Mouse (Mus musculus) midbrain, postnatal 0 days (tissue): ENCODE results near the gene Ccdc34. TPM values are rescaled to one million over a fixed set of nuclear protein-coding genes. Genes with fewer than 3 reads are reported as not detected.

Experiments
- ATAC-seq: fragments of 200-750 bp; cut with Nextera tagmentation; 2 replicates; pipeline ENCODE4 v1.8.0; 2017; ENCODE audit warnings: moderate number of reproducible peaks, mild to moderate bottlenecking, moderate TSS enrichment, moderate library complexity; ENCODE audit not compliant: low FRiP score
- DNase-seq: peaks from one replicate; pipeline ENCODE4 v3.0.0-alpha.2; 2015; ENCODE audit warnings: low spot score
- H3K27ac ChIP-seq: fragments of 300-500 bp; sonication (generic); 2 replicates; pipeline ENCODE4 v1.5.1; 2014; ENCODE audit warnings: low read depth, mild to moderate bottlenecking, low read length, mixed read lengths
- H3K27me3 ChIP-seq: fragments of 300-500 bp; sonication (generic); 2 replicates; pipeline ENCODE4 v1.6.1; 2014; ENCODE audit warnings: low read length, control low read depth, mixed read lengths; ENCODE audit not compliant: insufficient read depth
- H3K36me3 ChIP-seq: fragments of 300-500 bp; sonication (generic); 2 replicates; pipeline ENCODE4 v1.6.1; 2014; ENCODE audit warnings: low read length, control low read depth, mixed read lengths; ENCODE audit not compliant: insufficient read depth
- H3K4me1 ChIP-seq: fragments of 300-500 bp; sonication (generic); 2 replicates; pipeline ENCODE4 v1.6.1; 2014; ENCODE audit warnings: mild to moderate bottlenecking, control low read depth, antibody characterized with exemption, low read length, mixed read lengths; ENCODE audit not compliant: insufficient read depth
- H3K4me2 ChIP-seq: fragments of 300-500 bp; sonication (generic); 2 replicates; pipeline ENCODE4 v1.6.1; 2014; ENCODE audit warnings: low read depth, mild to moderate bottlenecking, low read length, mixed read lengths; ENCODE audit not compliant: poor library complexity, severe bottlenecking
- H3K4me3 ChIP-seq: fragments of 300-500 bp; sonication (generic); 2 replicates; pipeline ENCODE4 v1.5.1; 2014; ENCODE audit warnings: low read depth, mild to moderate bottlenecking, low read length, moderate library complexity
- H3K9ac ChIP-seq: fragments of 300-500 bp; sonication (generic); replicated peaks from 2 replicates; pipeline ENCODE4 v1.6.1; 2014; ENCODE audit warnings: mild to moderate bottlenecking, low read length, moderate library complexity, mixed read lengths; ENCODE audit not compliant: poor library complexity, severe bottlenecking
- H3K9me3 ChIP-seq: fragments of 300-500 bp; sonication (generic); 2 replicates; pipeline ENCODE4 v1.6.1; 2016; ENCODE audit warnings: low read length, control low read depth
- CTCF ChIP-seq: IDR thresholded peaks from 2 replicates; pipeline ENCODE4 v1.5.1; 2016; ENCODE audit warnings: antibody characterized with exemption, mild to moderate bottlenecking
- WGBS: fragments of 180-500 bp; shearing (Covaris S2); extraction: QIAGEN DNeasy Blood & Tissue Kit; methylation state at CpG from one replicate; pipeline ENCODE4 v1.1.7; 2014; 5-methylcytosine and 5-hydroxymethylcytosine counted together
- polyA plus RNA-seq: library from polyadenylated mRNA; unstranded; fragments of >200 nt; fragmentation: Nextera tagmentation; extraction: Ambion mirVana; gene quantifications from 2 replicates; pipeline ENCODE4 v1.2.1, GENCODE M21; 2015
- total RNA-seq: library from RNA; depleted of rRNA; stranded (reverse); fragments of >200 nt; gene quantifications from 2 replicates; pipeline ENCODE4 v1.2.3, GENCODE M21; 2014

Gene Ccdc34
- total and polyA plus RNA-seq, 2 experiments from 2014 or later, result 19.8 to 28.9 TPM

DNA sequence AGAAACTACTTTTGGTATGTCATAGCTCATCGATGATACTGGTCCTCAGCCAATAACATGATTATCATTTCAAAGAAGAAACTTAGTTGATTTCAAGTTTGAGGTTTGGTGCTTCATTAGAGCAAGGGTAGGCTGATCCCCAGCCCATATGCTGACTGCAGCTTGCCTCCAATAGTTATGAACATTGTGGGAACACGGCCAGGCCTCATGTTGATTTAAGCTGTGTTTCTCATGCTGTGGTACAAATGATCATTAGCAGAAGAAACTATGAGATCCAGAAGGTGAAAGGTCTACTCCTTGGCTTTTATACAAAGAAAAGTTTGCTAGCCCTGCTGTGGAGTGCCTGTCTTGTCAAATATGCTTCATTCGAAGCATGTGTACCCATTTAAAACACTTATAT is 12.5 kb upstream of the Ccdc34 start:
- peak; percentile 52 for DNase-seq
- 76% methylated on average over 3 of the region's 3 CpGs for WGBS
- H3K36me3 ChIP-seq, result peaks cover 25% of the 10 kb centered on the region; the same call in 1 of the 2 replicates
- no peak overlapping the region for H3K4me3 ChIP-seq
- no peak overlapping the region for H3K4me2 ChIP-seq
- no peaks in the 10 kb centered on the region for H3K4me1 ChIP-seq
- no peak overlapping the region for H3K27ac ChIP-seq
- H3K9ac ChIP-seq, result no peak overlapping the region
- H3K27me3 ChIP-seq, result no peaks in the 10 kb centered on the region
- TF ChIP-seq CTCF, result no peak
- no peaks in the 10 kb centered on the region for H3K9me3 ChIP-seq
- ATAC-seq, result no peak

DNA sequence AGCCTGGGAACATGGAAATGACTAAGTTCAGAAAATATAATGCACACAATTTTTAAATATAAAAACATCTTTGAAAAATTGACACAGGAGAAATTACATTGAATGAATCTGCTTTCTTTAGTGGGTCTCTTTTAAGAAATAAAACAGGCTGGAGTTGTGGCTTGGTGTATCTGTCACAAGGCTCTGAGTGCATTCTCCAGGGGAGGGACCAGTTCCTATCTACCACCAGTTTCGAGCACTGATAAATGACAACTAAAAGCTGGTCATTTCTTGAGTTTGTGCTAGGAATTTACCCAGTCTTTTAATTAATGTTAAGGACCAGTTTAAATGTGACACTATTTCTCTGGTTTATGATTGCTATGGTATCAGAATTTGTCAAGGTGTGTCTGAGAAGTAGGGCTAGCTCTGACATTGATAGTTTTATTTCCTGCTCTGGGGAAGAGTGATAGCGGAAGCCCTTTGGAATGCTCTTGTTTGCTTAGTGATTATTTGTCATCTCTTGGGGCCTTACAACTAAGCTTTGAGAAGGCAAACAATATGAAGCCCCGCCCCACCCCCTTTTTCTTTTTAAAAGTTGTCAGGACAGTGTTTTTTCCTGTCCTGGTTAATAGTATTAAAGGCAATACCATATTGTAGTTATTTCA is 11.9 kb upstream of the Ccdc34 start:
- no peak for TF ChIP-seq CTCF
- ATAC-seq, result no peak

DNA sequence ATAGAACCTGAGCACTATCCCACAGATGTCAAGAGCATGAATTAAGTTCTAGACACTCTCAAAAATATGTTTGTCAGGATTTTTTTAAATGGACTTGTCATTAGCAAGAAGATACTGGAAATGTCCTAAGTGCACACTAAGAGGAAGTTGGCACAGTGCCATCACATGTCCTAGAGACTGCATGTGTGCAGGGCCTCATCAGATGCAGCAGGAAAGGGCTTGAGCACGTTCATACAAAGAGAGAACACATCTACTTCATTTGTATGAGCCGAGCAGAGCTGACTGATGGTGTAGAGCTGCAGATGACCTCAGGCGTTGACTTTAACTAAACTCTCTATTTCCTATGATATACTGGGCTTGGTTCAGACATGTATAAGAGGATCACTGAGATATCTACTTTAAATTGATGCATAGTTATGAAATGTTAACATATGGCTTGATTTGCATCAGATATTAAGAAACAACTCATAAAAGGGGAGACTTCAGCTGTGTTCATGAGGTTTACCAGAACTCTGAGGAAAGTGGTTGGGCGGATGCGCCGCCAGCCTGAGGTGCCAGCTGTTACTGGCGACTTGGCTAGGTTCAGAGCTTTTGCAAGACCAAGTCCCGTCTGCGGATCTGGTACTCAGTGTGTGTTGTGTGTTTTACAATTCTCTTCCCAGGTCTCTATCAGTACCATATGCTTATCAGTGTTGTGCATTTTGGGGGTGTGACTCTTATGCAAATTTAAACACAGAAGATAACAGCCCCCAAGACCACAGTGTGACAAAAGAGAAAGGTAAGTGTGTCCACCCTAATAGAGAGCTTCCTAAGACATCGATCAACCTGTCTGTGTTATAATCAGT is 10.0 kb upstream of the Ccdc34 start:
- Histone ChIP-seq H3K36me3 (peaks cover 31% of the 10 kb centered on the region), H3K27ac (no peak overlapping the region), H3K9me3 (no peaks in the 10 kb centered on the region), H3K4me1 (no peaks in the 10 kb centered on the region), H3K27me3 (no peaks in the 10 kb centered on the region), H3K4me2 (no peak overlapping the region), H3K9ac (no peak overlapping the region), H3K4me3 (no peak overlapping the region)
- 93% methylated on average over 10 of the region's 10 CpGs for WGBS
- no peak for TF ChIP-seq CTCF
- DNase-seq (no peak), ATAC-seq (no peak)

More for the DNA sequence above, 11.9 kb upstream of the Ccdc34 start:
- H3K9ac ChIP-seq, result no peak overlapping the region
- 90% methylated on average over 3 of the region's 3 CpGs for WGBS
- H3K4me1 ChIP-seq, result no peaks in the 10 kb centered on the region
- DNase-seq, result no peak
- H3K27me3 ChIP-seq, result no peaks in the 10 kb centered on the region
- no peak overlapping the region for H3K27ac ChIP-seq
- H3K36me3 ChIP-seq, result peaks cover 25% of the 10 kb centered on the region; the same call in 1 of the 2 replicates
- H3K4me2 ChIP-seq, result no peak overlapping the region
- no peak overlapping the region for H3K4me3 ChIP-seq
- no peaks in the 10 kb centered on the region for H3K9me3 ChIP-seq

DNA sequence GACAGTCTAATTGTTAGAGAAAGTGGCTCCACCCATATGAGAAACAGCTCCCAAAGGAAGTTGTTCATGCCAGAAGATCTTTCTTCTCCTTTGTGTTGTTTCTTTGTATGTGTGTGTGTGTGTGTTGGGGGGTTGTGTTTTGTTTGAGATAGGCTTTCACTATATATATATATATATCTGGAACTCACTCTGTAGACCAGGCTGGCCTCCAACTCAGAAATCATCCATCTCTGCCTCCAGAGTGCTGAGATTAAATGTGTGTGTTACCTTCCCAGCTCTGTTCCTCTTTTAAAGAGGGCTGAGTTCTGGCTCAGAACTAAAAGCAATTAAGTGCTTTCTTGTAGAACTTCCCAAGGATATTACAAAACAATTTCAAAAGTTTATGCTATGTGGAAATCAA is 8.2 kb upstream of the Ccdc34 start:
- DNase-seq (no peak), ATAC-seq (no peak)
- no peak overlapping the region for H3K9ac ChIP-seq
- H3K27me3 ChIP-seq, result no peaks in the 10 kb centered on the region
- H3K36me3 ChIP-seq, result peaks cover 31% of the 10 kb centered on the region
- TF ChIP-seq CTCF, result no peak
- no peaks in the 10 kb centered on the region for H3K4me1 ChIP-seq
- H3K4me2 ChIP-seq, result no peak overlapping the region
- no peaks in the 10 kb centered on the region for H3K9me3 ChIP-seq
- no peak overlapping the region for H3K4me3 ChIP-seq
- H3K27ac ChIP-seq, result no peak overlapping the region

DNA sequence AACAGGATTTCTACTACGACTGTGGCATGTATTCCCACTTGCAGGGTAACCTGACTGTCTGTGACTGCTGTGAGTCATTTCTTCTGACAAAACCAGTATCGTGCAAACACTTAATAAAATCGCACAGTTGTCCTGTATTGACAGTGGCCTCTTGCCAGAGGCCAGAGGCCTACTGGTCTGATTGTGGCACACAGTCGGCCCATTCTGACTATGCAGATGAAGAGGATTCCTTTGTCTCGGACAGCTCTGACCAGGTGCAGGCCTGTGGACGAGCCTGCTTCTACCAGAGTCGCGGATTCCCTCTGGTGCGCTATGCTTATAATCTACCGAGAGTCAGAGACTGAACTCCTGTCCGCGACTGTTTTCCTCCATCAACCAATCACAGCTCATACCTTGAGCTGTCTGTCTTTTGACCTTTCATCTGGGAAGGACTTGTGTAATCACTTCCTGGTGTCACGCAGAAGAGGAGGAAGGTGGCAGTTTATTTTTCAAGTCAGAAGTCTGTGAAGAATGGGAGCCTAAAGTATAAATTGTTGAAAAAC is 5.4 kb upstream of the Ccdc34 start:
- Histone ChIP-seq H3K4me2 (no peak overlapping the region), H3K27me3 (no peaks in the 10 kb centered on the region), H3K9me3 (no peaks in the 10 kb centered on the region), H3K36me3 (peaks cover 20% of the 10 kb centered on the region), H3K9ac (no peak overlapping the region), H3K4me3 (no peak overlapping the region), H3K4me1 (no peaks in the 10 kb centered on the region), H3K27ac (no peak overlapping the region)
- TF ChIP-seq CTCF, result no peak
- no peak for DNase-seq
- no peak for ATAC-seq
- WGBS, result 83% methylated on average over 13 of the region's 13 CpGs

DNA sequence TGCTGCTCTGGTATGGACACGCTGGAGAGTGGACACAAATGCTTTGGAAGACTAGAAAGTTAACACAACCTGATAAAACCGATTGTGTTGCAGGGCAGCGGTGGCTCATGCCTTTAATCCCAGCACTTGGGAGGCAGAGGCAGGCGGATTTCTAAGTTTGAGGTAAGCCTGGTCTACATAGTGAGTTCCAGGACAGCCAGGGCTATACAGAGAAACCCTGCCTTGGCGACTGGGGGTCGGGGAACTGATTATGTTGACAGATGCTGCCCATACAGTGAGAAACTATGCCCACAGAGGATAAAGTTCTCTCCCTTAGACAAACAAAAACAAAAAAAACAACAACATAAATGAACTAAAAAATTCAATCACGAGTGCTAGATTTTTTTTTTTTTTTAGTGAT is 530 bp upstream of the Ccdc34 start:
- peaks cover 9% of the 10 kb centered on the region; the same call in 1 of the 2 replicates for H3K36me3 ChIP-seq
- H3K27ac ChIP-seq, result peak overlapping the region; percentile 87
- H3K27me3 ChIP-seq, result no peaks in the 10 kb centered on the region
- TF ChIP-seq CTCF, result no peak
- WGBS, result 44% methylated on average over 7 of the region's 7 CpGs
- ATAC-seq, result peak; percentile 18; the same call in 1 of the 2 replicates
- H3K9ac ChIP-seq, result peak overlapping the region; percentile 93
- peak overlapping the region; percentile 81 for H3K4me3 ChIP-seq
- H3K4me2 ChIP-seq, result peak overlapping the region; percentile 77
- H3K9me3 ChIP-seq, result no peaks in the 10 kb centered on the region
- H3K4me1 ChIP-seq, result peaks cover 4% of the 10 kb centered on the region; the same call in 1 of the 2 replicates
- no peak for DNase-seq
